Comparison of ENCODE assay signal across 7 mouse cellular contexts in the genomic region with DNA sequence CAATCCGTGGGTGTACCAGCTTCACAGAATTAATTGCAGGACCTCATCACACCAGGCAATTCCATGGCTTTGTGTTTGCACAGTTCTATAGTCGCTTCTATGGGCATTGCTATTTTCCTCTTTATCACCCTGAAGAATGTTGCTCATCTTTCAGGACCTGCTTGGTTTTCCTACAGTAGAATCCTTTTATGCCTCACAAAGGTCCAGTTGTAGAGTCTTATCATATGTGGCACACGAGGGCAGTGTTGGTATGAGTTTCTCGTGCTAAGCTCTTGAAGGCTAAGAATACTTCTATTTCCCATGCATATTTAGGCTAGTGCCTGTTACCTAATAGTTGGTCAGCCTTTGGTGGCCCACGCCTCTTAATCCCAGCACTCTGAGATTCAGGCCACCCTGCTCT. TPM values are rescaled to one million over a fixed set of nuclear protein-coding genes. Genes with fewer than 3 reads are reported as not detected.
DNase-seq lines count a peak whose midpoint lies in the region; ATAC-seq and TF ChIP-seq lines count a peak whose summit lies in the region.

No protein-coding gene starts in this region.

- peak overlapping the region; percentile 83 for H3K9ac ChIP-seq in lung, embryonic 14.5 days
- peak overlapping the region; percentile 91 for H3K9ac ChIP-seq in embryonic facial prominence, embryonic 12.5 days
- H3K9ac ChIP-seq in neural tube, embryonic 14.5 days (replicated peaks; ENCODE audit: low read depth, low read length), result peak overlapping the region; percentile 82

- no peaks in the 10 kb centered on the region for H3K27me3 ChIP-seq in lung, embryonic 14.5 days (ENCODE audit: insufficient read depth, low read length)
- H3K27me3 ChIP-seq in embryonic facial prominence, embryonic 12.5 days, result no peaks in the 10 kb centered on the region
- no peaks in the 10 kb centered on the region for H3K27me3 ChIP-seq in neural tube, embryonic 14.5 days (ENCODE audit: control insufficient read depth, insufficient read depth, low read length)

- no peak for ATAC-seq in lung, embryonic 14.5 days (ENCODE audit: insufficient read depth)
- no peak for ATAC-seq in embryonic facial prominence, embryonic 12.5 days (ENCODE audit: insufficient number of reproducible peaks, insufficient read depth, low FRiP score, low TSS enrichment)
- ATAC-seq in neural tube, embryonic 14.5 days (ENCODE audit: low read depth), result no peak

- peak; percentile 59 for DNase-seq in lung, embryonic 14.5 days
- no peak for DNase-seq in lung, adult 18-20 months
- peak; percentile 12 to 26 for DNase-seq in kidney, postnatal 36 days
- DNase-seq in yolk sac, embryonic 10.5 days (ENCODE audit: low spot score), result no peak
- DNase-seq in ovary, postnatal 14 days (ENCODE audit: low spot score), result no peak

- H3K9me3 ChIP-seq in lung, embryonic 14.5 days (ENCODE audit: low read depth, low read length), result no peaks in the 10 kb centered on the region
- no peaks in the 10 kb centered on the region for H3K9me3 ChIP-seq in embryonic facial prominence, embryonic 12.5 days
- no peaks in the 10 kb centered on the region for H3K9me3 ChIP-seq in neural tube, embryonic 14.5 days (ENCODE audit: control insufficient read depth, low read length)

- peak overlapping the region; percentile 72 for H3K4me3 ChIP-seq in lung, embryonic 14.5 days (ENCODE audit: low read depth, low read length)
- peak overlapping the region; percentile 90 for H3K4me3 ChIP-seq in embryonic facial prominence, embryonic 12.5 days
- peak overlapping the region; percentile 74 for H3K4me3 ChIP-seq in neural tube, embryonic 14.5 days (ENCODE audit: low read depth, low read length)

- H3K4me2 ChIP-seq in lung, embryonic 14.5 days, result peak overlapping the region; percentile 94
- H3K4me2 ChIP-seq in embryonic facial prominence, embryonic 12.5 days (replicated peaks), result peak overlapping the region; percentile 75
- H3K4me2 ChIP-seq in neural tube, embryonic 14.5 days (ENCODE audit: low read depth, low read length), result peak overlapping the region; percentile 71

- H3K27ac ChIP-seq in lung, embryonic 14.5 days (ENCODE audit: low read depth), result no peak overlapping the region; the same call in 1 of the 2 replicates
- 0 out of 2 replicates have a peak overlapping the region, but pooled peaks have one; percentile 12 for H3K27ac ChIP-seq in embryonic facial prominence, embryonic 12.5 days
- H3K27ac ChIP-seq in neural tube, embryonic 14.5 days (ENCODE audit: low read depth, low read length), result no peak overlapping the region

- WGBS in lung, embryonic 14.5 days, result 39% methylated on average over 5 of the region's 5 CpGs
- WGBS in embryonic facial prominence, embryonic 12.5 days, result 53% methylated on average over 5 of the region's 5 CpGs
- WGBS in neural tube, embryonic 14.5 days, result 48% methylated on average over 5 of the region's 5 CpGs

- peaks cover 7% of the 10 kb centered on the region; the same call in 1 of the 2 replicates for H3K36me3 ChIP-seq in lung, embryonic 14.5 days (ENCODE audit: insufficient read depth)
- H3K36me3 ChIP-seq in embryonic facial prominence, embryonic 12.5 days, result 0 out of 2 replicates have a peak, but pooled peaks cover 12% of the 10 kb centered on the region
- H3K36me3 ChIP-seq in neural tube, embryonic 14.5 days (ENCODE audit: control insufficient read depth, insufficient read depth, low read length), result no peaks in the 10 kb centered on the region

- TF ChIP-seq CTCF in lung, embryonic 14.5 days (IDR thresholded peaks at IDR 0.05; ENCODE audit: low read depth), result peak; percentile 31; the same call in 1 of the 2 replicates

- peaks cover 14% of the 10 kb centered on the region; the same call in 1 of the 2 replicates for H3K4me1 ChIP-seq in lung, embryonic 14.5 days (ENCODE audit: insufficient read depth)
- peaks cover 13% of the 10 kb centered on the region for H3K4me1 ChIP-seq in embryonic facial prominence, embryonic 12.5 days
- H3K4me1 ChIP-seq in neural tube, embryonic 14.5 days (ENCODE audit: control insufficient read depth, insufficient read depth, low read length), result peaks cover 14% of the 10 kb centered on the region

RNA-seq across cellular contexts. Expression of a gene that starts 0.6 kb away (rescaled TPM):
- polyA plus RNA-seq in lung, embryonic 14.5 days (2014; fragmentation: Nextera tagmentation; extraction: Ambion mirVana), result 10.8 and 13.5 TPM in 2 replicates
- 14.7 TPM in 2 replicates for polyA plus RNA-seq in embryonic facial prominence, embryonic 12.5 days (2016; fragmentation: Nextera tagmentation; extraction: Ambion mirVana)
- 10.8 and 11.5 TPM in 2 replicates for polyA plus RNA-seq in neural tube, embryonic 14.5 days (2014; fragmentation: Nextera tagmentation; extraction: Ambion mirVana)

RNA-seq across cellular contexts. Expression of a gene that starts 1.0 kb away (rescaled TPM):
- polyA plus RNA-seq in lung, embryonic 14.5 days (2014; fragmentation: Nextera tagmentation; extraction: Ambion mirVana), result 63.3 and 66.0 TPM in 2 replicates
- polyA plus RNA-seq in embryonic facial prominence, embryonic 12.5 days (2016; fragmentation: Nextera tagmentation; extraction: Ambion mirVana), result 119 and 122 TPM in 2 replicates
- polyA plus RNA-seq in neural tube, embryonic 14.5 days (2014; fragmentation: Nextera tagmentation; extraction: Ambion mirVana), result 76.4 and 81.7 TPM in 2 replicates

RNA-seq across cellular contexts. Expression of a gene that starts 18.8 kb away (rescaled TPM):
- polyA plus RNA-seq in lung, embryonic 14.5 days (2014; fragmentation: Nextera tagmentation; extraction: Ambion mirVana), result not detected in 2 replicates
- 0.20 TPM in 1 of 2 replicates, not detected in the other for polyA plus RNA-seq in embryonic facial prominence, embryonic 12.5 days (2016; fragmentation: Nextera tagmentation; extraction: Ambion mirVana)
- not detected in 2 replicates for polyA plus RNA-seq in neural tube, embryonic 14.5 days (2014; fragmentation: Nextera tagmentation; extraction: Ambion mirVana)

RNA-seq across cellular contexts. Expression of a gene that starts 20.1 kb away (rescaled TPM):
- not detected in 2 replicates for polyA plus RNA-seq in lung, embryonic 14.5 days (2014; fragmentation: Nextera tagmentation; extraction: Ambion mirVana)
- polyA plus RNA-seq in embryonic facial prominence, embryonic 12.5 days (2016; fragmentation: Nextera tagmentation; extraction: Ambion mirVana), result 0.60 TPM in 1 of 2 replicates, not detected in the other
- polyA plus RNA-seq in neural tube, embryonic 14.5 days (2014; fragmentation: Nextera tagmentation; extraction: Ambion mirVana), result 0.91 TPM in 1 of 2 replicates, not detected in the other

RNA-seq across cellular contexts. Expression of a gene that starts 20.1 kb away (rescaled TPM):
- polyA plus RNA-seq in lung, embryonic 14.5 days (2014; fragmentation: Nextera tagmentation; extraction: Ambion mirVana), result not detected in 2 replicates
- polyA plus RNA-seq in embryonic facial prominence, embryonic 12.5 days (2016; fragmentation: Nextera tagmentation; extraction: Ambion mirVana), result 0.15 TPM in 1 of 2 replicates, not detected in the other
- polyA plus RNA-seq in neural tube, embryonic 14.5 days (2014; fragmentation: Nextera tagmentation; extraction: Ambion mirVana), result 0.23 and 0.28 TPM in 2 replicates

Comparison
In these comparisons a context has a peak if more than half of its experiments do, and no peak if none do; other contexts are left out.
1. DNase-seq: peak in lung, embryonic 14.5 days (single experiment) and kidney, postnatal 36 days (2 of 2); none in lung, adult 18-20 months (0 of 2), yolk sac, embryonic 10.5 days (single experiment) and ovary, postnatal 14 days (single experiment).
2. Peak in every context shown above with its lines, with median percentiles within 50 percentile points of each other: H3K4me2 ChIP-seq, H3K4me3 ChIP-seq and H3K9ac ChIP-seq.